Mouse (Mus musculus): ENCODE results near the gene Fgf12.
A peak's percentile ranks its signal among the peaks of the same experiment; 100 is the strongest.

DNA sequence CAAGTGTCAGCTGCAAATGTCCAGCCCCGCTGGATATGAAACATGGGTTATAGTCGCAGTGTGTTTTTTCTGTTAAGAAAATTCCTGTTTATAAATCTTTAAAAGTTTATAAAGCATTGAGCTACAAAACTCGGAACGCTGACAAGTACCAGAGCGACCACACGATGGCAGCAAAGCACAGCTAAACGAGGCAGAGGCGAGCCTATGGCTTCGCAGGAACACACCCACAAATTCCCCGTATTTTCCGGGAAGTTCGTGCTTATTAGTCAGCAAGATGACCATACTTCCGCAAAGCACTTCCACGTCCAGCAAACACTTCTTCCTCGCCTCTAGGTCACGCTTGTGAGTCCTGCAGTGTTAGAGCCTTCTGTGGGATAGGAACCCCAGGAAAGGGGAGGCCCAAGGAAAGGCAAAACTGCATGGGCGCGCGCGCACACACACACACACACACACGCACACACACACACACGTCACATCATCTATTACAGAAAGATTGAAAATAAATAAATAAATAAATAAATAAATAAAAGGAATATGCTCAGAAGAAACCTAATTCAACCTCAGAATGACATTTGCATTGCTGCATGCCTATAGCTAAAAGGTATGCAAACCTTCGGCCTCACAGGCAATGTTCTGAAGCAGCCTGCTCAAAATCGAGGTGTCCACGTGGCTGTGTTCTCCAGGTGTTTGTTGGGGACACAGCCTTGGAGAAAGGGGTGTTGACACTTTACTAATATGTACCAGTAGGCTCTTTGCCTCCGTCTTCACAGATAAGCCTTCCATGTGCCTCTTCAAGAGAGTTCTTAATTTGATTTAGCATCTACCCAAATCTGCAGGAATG lies 159.6 kb downstream of the Fgf12 start:
- TF ChIP-seq CTCF (IDR thresholded peaks at IDR 0.05; ENCODE audit: low read depth), result peak; percentile 78
- no peak for TF ChIP-seq EP300 (IDR thresholded peaks at IDR 0.05; ENCODE audit: low read depth)
